Mouse (Mus musculus): Measurements from ENCODE around the gene Kremen1. TPM values are rescaled to one million over a fixed set of nuclear protein-coding genes. Genes with fewer than 3 reads are reported as not detected.

Kremen1 gene
- polyA plus RNA-seq (2015; fragmentation: Nextera tagmentation; extraction: Ambion mirVana) = 3.6 and 4.3 TPM in 2 replicates

DNA sequence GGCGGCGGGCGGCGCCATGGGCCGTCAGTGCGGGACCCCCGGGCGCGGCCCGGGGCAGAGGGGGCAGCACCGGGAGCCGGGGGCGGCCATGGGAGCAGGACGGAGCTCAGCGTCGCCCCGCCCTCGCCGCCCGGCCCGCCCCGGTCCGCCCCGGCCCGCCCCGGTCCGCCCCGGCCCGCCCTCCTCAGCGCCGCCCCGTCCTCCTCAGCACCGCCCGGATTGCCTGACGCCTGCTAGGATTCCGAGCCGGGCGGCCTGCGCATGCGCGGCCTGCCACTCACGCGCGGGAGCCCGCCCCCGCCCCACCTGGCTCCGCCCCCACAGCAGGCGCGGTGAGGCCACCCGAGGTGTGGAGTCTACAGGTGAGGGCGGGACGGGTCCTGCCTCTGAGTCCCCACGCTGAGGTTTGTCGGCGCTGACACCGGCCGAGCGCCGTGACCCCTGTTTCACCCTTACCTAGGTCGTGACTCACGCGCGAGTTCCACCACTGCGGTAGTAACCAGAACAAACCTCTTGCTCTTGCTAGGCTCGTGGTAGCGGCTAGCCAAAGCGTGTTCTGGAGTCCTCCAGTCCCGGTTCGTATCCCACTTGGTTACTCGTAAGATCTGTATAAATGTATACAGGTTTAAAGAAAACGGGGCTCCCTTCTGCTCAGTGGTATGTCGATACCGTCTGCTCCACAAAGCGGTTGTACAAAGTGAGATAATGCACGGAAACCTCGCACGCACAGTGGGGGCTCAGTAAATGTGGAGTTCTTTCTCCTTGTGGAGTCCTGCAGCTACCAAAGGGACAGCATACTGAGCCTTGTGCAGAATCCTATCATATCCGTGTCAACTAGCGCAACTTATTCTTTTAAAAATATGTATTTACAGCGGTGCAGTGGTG lies at the start of gene Kremen1:
Kremen1 (minus strand) TSS at position 51 of the 885 bp plus-strand sequence.

DNA sequence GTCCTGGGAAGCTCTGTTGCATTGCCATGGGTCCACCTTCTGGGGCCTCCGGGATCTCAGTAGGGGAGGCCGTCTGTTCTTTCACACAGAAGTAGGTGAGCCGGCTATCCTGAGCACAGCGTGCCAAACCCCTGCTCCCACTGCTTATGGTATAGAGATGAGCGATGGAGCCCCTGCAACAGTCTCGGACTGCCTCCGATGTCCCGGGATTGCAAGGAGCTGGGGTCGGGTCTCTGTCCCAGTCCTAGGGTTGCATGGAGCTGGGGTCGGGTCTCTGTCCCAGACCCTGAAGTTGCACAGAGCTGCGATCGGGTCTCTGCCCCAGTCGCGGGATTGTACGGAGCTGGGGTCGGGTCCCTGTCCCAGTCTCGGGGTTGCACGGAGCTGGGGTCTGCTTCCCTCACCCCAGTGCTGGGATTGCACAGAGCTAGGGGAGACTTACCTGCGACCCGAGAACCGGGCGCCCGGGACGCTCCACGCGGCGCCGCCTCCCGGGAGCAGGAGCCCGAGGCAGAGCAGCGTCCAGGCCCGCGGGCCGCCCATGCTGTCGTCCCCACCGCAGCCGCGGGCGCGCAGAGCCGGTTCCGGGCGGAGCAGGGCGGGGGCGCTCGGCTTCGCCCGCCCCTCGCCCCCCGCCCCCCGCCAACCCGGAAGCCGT lies 109.5 kb downstream of the Kremen1 start, which contains the start of gene Emid1:
Emid1 (minus strand) TSS at position 578 of the 658 bp plus-strand sequence.

Other genes starting within 250 kb of the Kremen1 start
- 5.3 and 6.1 TPM in 2 replicates for gene Rasl10a, start 203.4 kb downstream of the Kremen1 start, polyA plus RNA-seq (2015; fragmentation: Nextera tagmentation; extraction: Ambion mirVana)
- 26.2 and 27.1 TPM in 2 replicates for gene Gas2l1, start 196.2 kb downstream of the Kremen1 start, polyA plus RNA-seq (2015; fragmentation: Nextera tagmentation; extraction: Ambion mirVana)
- 39.1 and 45.6 TPM in 2 replicates for gene Rhbdd3, start 162.6 kb downstream of the Kremen1 start, polyA plus RNA-seq (2015; fragmentation: Nextera tagmentation; extraction: Ambion mirVana)
- 328 and 384 TPM in 2 replicates for gene Ewsr1, start 162.3 kb downstream of the Kremen1 start, polyA plus RNA-seq (2015; fragmentation: Nextera tagmentation; extraction: Ambion mirVana)
- gene Emid1, start 109.3 kb downstream of the Kremen1 start, polyA plus RNA-seq (2015; fragmentation: Nextera tagmentation; extraction: Ambion mirVana) = 28.6 and 30.1 TPM in 2 replicates
- 9.4 and 9.6 TPM in 2 replicates for gene Znrf3, start 183.3 kb upstream of the Kremen1 start, polyA plus RNA-seq (2015; fragmentation: Nextera tagmentation; extraction: Ambion mirVana)